Mouse (Mus musculus): ENCODE results near the gene Galnt2. TPM values are rescaled to one million over a fixed set of nuclear protein-coding genes. Genes with fewer than 3 reads are reported as not detected.

Galnt2 gene
- polyA plus RNA-seq, 1 experiment from 2014 or later, result 93.8 TPM

- H3K4me3 ChIP-seq, result no peak overlapping the region
Measured at GRCm38 (mm10) chr8:124370422-124371183, 139.4 kb downstream of the Galnt2 start.

GRCm38 (mm10) chr8:124371410-124372123, 140.4 kb downstream of the Galnt2 start:
- H3K4me1 ChIP-seq, result no peaks in the 10 kb centered on the region
- no peak overlapping the region for H3K27ac ChIP-seq
- no peak for ATAC-seq (ENCODE audit: low FRiP score, low read depth)
- no peak overlapping the region for H3K9ac ChIP-seq
- no peaks in the 10 kb centered on the region for H3K27me3 ChIP-seq (replicated peaks)
- 92% methylated on average over 23 of the region's 23 CpGs for WGBS
- H3K4me3 ChIP-seq, result no peak overlapping the region
- H3K9me3 ChIP-seq, result no peaks in the 10 kb centered on the region
- H3K4me2 ChIP-seq (replicated peaks), result no peak overlapping the region
- peaks cover 3% of the 10 kb centered on the region; the same call in 1 of the 2 replicates for H3K36me3 ChIP-seq

More at GRCm38 (mm10) chr8:124370422-124371183, 139.4 kb downstream of the Galnt2 start:
- Histone ChIP-seq H3K4me1 (no peaks in the 10 kb centered on the region), H3K9me3 (no peaks in the 10 kb centered on the region), H3K27ac (no peak overlapping the region), H3K36me3 (peaks cover 3% of the 10 kb centered on the region; the same call in 1 of the 2 replicates), H3K27me3 (replicated peaks) (no peaks in the 10 kb centered on the region), H3K4me2 (replicated peaks) (no peak overlapping the region), H3K9ac (no peak overlapping the region)
- ATAC-seq (ENCODE audit: low FRiP score, low read depth), result 0 out of 2 replicates have a peak, but pooled peaks have one; percentile 29
- WGBS, result 76% methylated on average over 17 of the region's 17 CpGs

DNA sequence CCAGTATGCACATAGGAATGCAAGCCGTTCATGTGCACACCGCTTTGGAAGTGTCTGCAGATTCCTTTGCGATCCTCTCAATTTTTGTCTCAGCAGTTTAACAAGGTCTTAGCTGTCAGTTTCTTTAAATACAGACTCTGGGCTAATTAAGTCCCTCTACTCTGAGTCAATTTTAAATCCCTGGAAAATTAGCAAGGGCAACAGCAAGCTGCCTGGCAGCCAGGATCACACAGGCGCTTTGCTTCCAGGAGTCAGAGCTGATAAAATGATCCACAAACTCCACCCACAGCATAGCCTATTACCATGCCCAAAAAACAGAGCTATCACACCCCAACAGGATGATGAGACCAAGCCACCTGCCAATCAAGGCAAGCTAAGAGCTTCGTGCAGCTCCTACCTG, 142.6 kb downstream of the Galnt2 start:
- WGBS, result 91% methylated on average over 5 of the region's 5 CpGs
- Histone ChIP-seq H3K27me3 (replicated peaks) (no peaks in the 10 kb centered on the region), H3K9me3 (no peaks in the 10 kb centered on the region), H3K27ac (no peak overlapping the region), H3K4me2 (replicated peaks) (no peak overlapping the region), H3K9ac (no peak overlapping the region), H3K4me3 (no peak overlapping the region), H3K4me1 (no peaks in the 10 kb centered on the region), H3K36me3 (peaks cover 5% of the 10 kb centered on the region; the same call in 1 of the 2 replicates)
- no peak for ATAC-seq (ENCODE audit: low FRiP score, low read depth)

- Histone ChIP-seq H3K9me3 (no peaks in the 10 kb centered on the region), H3K4me1 (no peaks in the 10 kb centered on the region), H3K4me2 (replicated peaks) (no peak overlapping the region), H3K27me3 (replicated peaks) (no peaks in the 10 kb centered on the region), H3K36me3 (peaks cover 5% of the 10 kb centered on the region; the same call in 1 of the 2 replicates), H3K4me3 (no peak overlapping the region), H3K27ac (no peak overlapping the region), H3K9ac (no peak overlapping the region)
- ATAC-seq (ENCODE audit: low FRiP score, low read depth), result no peak
- 76% methylated on average over 6 of the region's 6 CpGs for WGBS
Measured at GRCm38 (mm10) chr8:124375168-124375567, 144.0 kb downstream of the Galnt2 start.

DNA sequence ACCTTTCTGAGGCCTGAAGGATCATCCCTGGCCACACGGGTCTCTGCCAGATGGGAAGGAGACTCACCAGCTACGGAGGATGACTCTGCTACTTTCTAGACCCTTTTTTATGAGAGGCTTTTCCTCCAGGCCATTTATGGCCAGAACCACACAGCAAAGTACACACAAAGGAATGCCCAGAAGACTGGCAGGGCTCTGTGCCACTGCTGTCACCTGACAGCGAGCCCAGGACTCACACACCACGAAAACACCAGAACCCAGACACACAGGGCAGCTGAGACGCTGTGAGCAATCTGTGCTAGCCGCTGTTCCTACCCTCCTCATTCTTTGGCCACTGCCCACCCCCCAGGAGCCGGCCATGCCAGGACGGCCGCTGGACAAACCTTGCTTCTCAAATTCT, 144.5 kb downstream of the Galnt2 start:
- H3K4me1 ChIP-seq, result no peaks in the 10 kb centered on the region
- no peaks in the 10 kb centered on the region for H3K9me3 ChIP-seq
- H3K27ac ChIP-seq, result no peak overlapping the region
- H3K36me3 ChIP-seq, result peaks cover 5% of the 10 kb centered on the region; the same call in 1 of the 2 replicates
- ATAC-seq (ENCODE audit: low FRiP score, low read depth), result no peak
- no peak overlapping the region for H3K4me3 ChIP-seq
- WGBS, result 82% methylated on average over 9 of the region's 9 CpGs
- no peak overlapping the region for H3K9ac ChIP-seq
- no peak overlapping the region for H3K4me2 ChIP-seq (replicated peaks)
- H3K27me3 ChIP-seq (replicated peaks), result no peaks in the 10 kb centered on the region

GRCm38 (mm10) chr8:124376406-124376805, 145.2 kb downstream of the Galnt2 start:
- H3K4me3 ChIP-seq, result no peak overlapping the region
- H3K9ac ChIP-seq, result no peak overlapping the region
- H3K27ac ChIP-seq, result no peak overlapping the region
- ATAC-seq (ENCODE audit: low FRiP score, low read depth), result no peak
- WGBS, result 93% methylated on average over 12 of the region's 12 CpGs
- no peaks in the 10 kb centered on the region for H3K9me3 ChIP-seq
- H3K27me3 ChIP-seq (replicated peaks), result no peaks in the 10 kb centered on the region
- H3K36me3 ChIP-seq, result peaks cover 5% of the 10 kb centered on the region; the same call in 1 of the 2 replicates
- H3K4me2 ChIP-seq (replicated peaks), result no peak overlapping the region
- H3K4me1 ChIP-seq, result no peaks in the 10 kb centered on the region

DNA sequence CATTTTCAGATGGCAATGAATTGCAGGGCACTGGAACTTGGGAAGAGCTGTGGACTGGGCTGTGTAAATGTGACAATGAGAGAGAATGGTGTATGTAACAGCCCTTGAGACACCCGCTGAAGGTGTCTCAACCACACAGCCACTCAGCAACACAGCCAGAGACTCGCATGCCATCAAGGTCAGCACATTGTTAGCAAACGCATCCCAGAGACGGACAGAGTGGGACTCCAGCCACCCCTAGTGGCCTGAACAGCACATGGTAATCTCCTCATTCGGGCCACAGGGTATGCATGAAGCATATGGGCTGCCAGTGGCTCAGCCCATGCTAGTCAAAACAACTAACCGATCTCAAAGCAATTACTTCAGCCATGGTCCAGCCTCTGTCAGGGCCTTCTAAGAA, 148.1 kb downstream of the Galnt2 start:
- Histone ChIP-seq H3K9me3 (no peaks in the 10 kb centered on the region), H3K4me3 (no peak overlapping the region), H3K27me3 (replicated peaks) (no peaks in the 10 kb centered on the region), H3K4me1 (no peaks in the 10 kb centered on the region), H3K27ac (no peak overlapping the region), H3K36me3 (peaks cover 9% of the 10 kb centered on the region; the same call in 1 of the 2 replicates), H3K9ac (no peak overlapping the region), H3K4me2 (replicated peaks) (no peak overlapping the region)
- 65% methylated on average over 6 of the region's 6 CpGs for WGBS
- no peak for ATAC-seq (ENCODE audit: low FRiP score, low read depth)

- 65% methylated on average over 10 of the region's 10 CpGs for WGBS
- peaks cover 9% of the 10 kb centered on the region; the same call in 1 of the 2 replicates for H3K36me3 ChIP-seq
- H3K9me3 ChIP-seq, result no peaks in the 10 kb centered on the region
- H3K9ac ChIP-seq, result no peak overlapping the region
- H3K27me3 ChIP-seq (replicated peaks), result no peaks in the 10 kb centered on the region
- no peak overlapping the region for H3K4me3 ChIP-seq
- no peak overlapping the region for H3K4me2 ChIP-seq (replicated peaks)
- no peak overlapping the region for H3K27ac ChIP-seq
- H3K4me1 ChIP-seq, result 0 out of 2 replicates have a peak, but pooled peaks cover 7% of the 10 kb centered on the region
- ATAC-seq (ENCODE audit: low FRiP score, low read depth), result no peak
Measured at GRCm38 (mm10) chr8:124382235-124382634, 151.0 kb downstream of the Galnt2 start.

DNA sequence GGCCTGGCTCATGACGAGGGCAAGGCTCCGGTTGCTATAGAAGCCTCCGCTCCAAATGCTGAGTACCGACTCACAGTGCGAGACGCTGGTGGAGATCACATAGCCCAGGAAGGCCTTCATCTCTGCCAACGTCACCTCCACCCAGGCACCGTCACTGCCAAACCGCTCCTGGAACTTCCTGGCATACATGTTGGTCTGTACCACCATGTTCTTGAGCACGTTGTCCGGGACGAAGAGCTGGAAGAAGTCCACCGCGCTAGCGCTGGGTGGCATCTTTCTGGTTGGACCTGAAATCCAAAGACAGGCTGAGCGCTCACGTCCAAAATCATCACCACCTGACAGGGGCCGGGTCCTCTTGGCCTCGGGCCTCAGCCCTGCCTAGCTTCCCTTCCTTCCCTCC, 153.1 kb downstream of the Galnt2 start:
- H3K4me3 ChIP-seq, result no peak overlapping the region
- H3K27ac ChIP-seq, result no peak overlapping the region
- no peak overlapping the region for H3K4me2 ChIP-seq (replicated peaks)
- 95% methylated on average over 19 of the region's 19 CpGs for WGBS
- 0 out of 2 replicates have a peak, but pooled peaks cover 7% of the 10 kb centered on the region for H3K4me1 ChIP-seq
- peaks cover 7% of the 10 kb centered on the region; the same call in 1 of the 2 replicates for H3K36me3 ChIP-seq
- ATAC-seq (ENCODE audit: low FRiP score, low read depth), result no peak
- no peaks in the 10 kb centered on the region for H3K27me3 ChIP-seq (replicated peaks)
- no peaks in the 10 kb centered on the region for H3K9me3 ChIP-seq
- no peak overlapping the region for H3K9ac ChIP-seq

- Histone ChIP-seq H3K4me3 (no peak overlapping the region), H3K27ac (no peak overlapping the region), H3K9ac (no peak overlapping the region), H3K9me3 (no peaks in the 10 kb centered on the region), H3K4me2 (replicated peaks) (0 out of 2 replicates have a peak overlapping the region, but pooled peaks have one; percentile 5), H3K4me1 (0 out of 2 replicates have a peak, but pooled peaks cover 7% of the 10 kb centered on the region), H3K27me3 (replicated peaks) (no peaks in the 10 kb centered on the region), H3K36me3 (peaks cover 4% of the 10 kb centered on the region; the same call in 1 of the 2 replicates)
- no peak for ATAC-seq (ENCODE audit: low FRiP score, low read depth)
- 69% methylated on average over 23 of the region's 23 CpGs for WGBS
Measured at GRCm38 (mm10) chr8:124386225-124386899, 155.2 kb downstream of the Galnt2 start.

- no peak overlapping the region for H3K27ac ChIP-seq
- ATAC-seq (ENCODE audit: low FRiP score, low read depth), result no peak
- H3K9ac ChIP-seq, result no peak overlapping the region
- no peaks in the 10 kb centered on the region for H3K9me3 ChIP-seq
- H3K4me2 ChIP-seq (replicated peaks), result no peak overlapping the region
- no peak overlapping the region for H3K4me3 ChIP-seq
- H3K27me3 ChIP-seq (replicated peaks), result no peaks in the 10 kb centered on the region
- 0 out of 2 replicates have a peak, but pooled peaks cover 7% of the 10 kb centered on the region for H3K4me1 ChIP-seq
- WGBS, result 90% methylated on average over 11 of the region's 11 CpGs
- no peaks in the 10 kb centered on the region for H3K36me3 ChIP-seq
Measured at GRCm38 (mm10) chr8:124389495-124389894, 158.3 kb downstream of the Galnt2 start.

- 0 out of 2 replicates have a peak, but pooled peaks cover 6% of the 10 kb centered on the region for H3K4me1 ChIP-seq
- H3K27ac ChIP-seq, result no peak overlapping the region
- 82% methylated on average over 7 of the region's 7 CpGs for WGBS
- H3K4me2 ChIP-seq (replicated peaks), result no peak overlapping the region
- no peak overlapping the region for H3K9ac ChIP-seq
- no peak for ATAC-seq (ENCODE audit: low FRiP score, low read depth)
- H3K36me3 ChIP-seq, result no peaks in the 10 kb centered on the region
- H3K4me3 ChIP-seq, result no peak overlapping the region
- H3K27me3 ChIP-seq (replicated peaks), result no peaks in the 10 kb centered on the region
- no peaks in the 10 kb centered on the region for H3K9me3 ChIP-seq
Measured at GRCm38 (mm10) chr8:124391191-124391590, 160.0 kb downstream of the Galnt2 start.
